Mouse (Mus musculus): Measurements from ENCODE around the gene Gnb4.

Gnb4 gene

GRCm38 (mm10) chr3:32622106-32622505 is 5.7 kb upstream of the Gnb4 start:
- ChIA-PET CTCF (no interaction called here), POLR2A (interaction anchor here in 1 of 4 experiments (0.8 to 1.3 kb wide), 4 partner anchors 8 to 48 kb away, joined by 3 to 5 read pairs (median 4); no protein-coding TSS in a partner anchor)

DNA sequence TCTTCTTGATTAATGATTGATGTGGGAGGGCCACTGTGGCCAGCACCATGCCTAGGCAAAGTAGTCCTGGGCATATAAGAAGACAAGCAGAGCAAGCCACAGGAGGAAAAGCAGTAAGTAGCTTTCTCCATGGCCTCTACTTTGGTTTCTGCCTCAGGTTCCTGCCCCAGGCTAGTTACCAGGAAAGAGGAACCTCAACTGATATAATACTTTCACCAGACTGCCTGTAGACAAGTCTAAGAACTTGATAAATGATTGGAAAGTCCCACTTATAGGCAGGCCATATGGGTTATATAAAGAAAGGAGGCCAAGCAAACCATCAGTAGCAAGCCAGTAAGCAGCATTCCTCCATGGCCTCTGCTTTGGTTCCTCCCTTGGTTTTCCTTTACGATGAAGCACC is 5.3 kb upstream of the Gnb4 start:
- ChIA-PET POLR2A (interaction anchor here in 2 of 4 experiments (1.0 to 2.0 kb wide), 4 partner anchors 8 to 48 kb away, joined by 3 to 8 read pairs (median 4); no protein-coding TSS in a partner anchor), CTCF (no interaction called here)

DNA sequence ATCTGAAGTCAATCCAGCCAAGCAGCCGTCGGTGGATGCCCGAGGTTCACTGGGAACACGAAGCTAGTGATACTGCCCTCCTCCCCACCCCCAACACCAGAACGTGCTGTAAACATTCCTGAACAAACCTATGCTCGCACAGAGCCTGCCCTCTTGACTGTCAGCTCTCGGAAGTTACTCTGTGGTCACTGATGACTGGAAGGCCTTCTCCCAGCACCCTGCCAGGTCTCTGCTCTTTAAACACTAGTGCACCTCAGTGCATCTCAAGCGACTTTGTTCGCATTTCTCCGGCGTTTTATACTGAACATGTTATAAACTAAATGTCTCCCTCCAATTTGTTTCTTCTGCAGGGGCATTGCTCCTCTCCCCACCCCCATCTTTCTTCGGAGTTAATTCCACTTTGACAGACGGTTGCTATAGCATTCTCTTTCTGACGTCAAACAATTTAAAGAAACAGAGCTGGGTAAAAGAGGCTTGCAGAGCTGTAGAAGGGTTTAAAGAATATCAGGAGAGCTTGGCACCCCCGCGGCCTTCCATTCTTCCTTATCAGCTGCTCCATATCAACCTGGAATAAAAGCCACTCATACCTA is 763 bp upstream of the Gnb4 start:
- ChIA-PET CTCF (interaction anchor here in 2 of 4 experiments (0.6 kb wide), 2 partner anchors 299 to 300 kb away, joined by 3 to 6 read pairs; no protein-coding TSS in a partner anchor), POLR2A (interaction anchor here in 3 of 4 experiments (0.5 to 2.7 kb wide), 26 partner anchors 9 to 1561 kb away, joined by 3 to 11 read pairs (median 4); partner anchors contain the start of genes Actl6a (in 1 of the 3), Mfn1 (in 1 of the 3) and Ndufb5 (in 1 of the 3))

DNA sequence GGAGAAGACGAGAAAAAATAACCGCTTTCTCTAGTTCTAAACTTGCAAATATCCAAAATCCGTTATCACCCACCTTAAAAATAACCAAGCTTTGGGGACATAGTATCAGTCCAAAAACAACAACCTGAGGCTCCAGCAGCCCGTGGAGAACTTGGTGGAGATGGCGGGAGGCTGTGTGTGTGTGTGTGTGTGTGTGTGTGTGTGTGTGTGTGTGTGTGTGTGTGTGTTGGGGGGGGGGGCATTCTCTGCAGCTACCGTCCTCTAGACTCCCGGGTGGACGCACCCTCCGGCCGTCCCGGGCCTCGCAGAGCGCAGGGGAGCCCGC is 417 bp downstream of the Gnb4 start:
- CTCF ChIA-PET, result interaction anchor here in 2 of 4 experiments (0.6 to 0.8 kb wide), 3 partner anchors 30 to 388 kb away, joined by 3 to 5 read pairs (median 4); no protein-coding TSS in a partner anchor

GRCm38 (mm10) chr3:32615376-32615775 is 1.0 kb downstream of the Gnb4 start:
- ChIA-PET POLR2A (interaction anchor here in 2 of 4 experiments (0.9 to 2.7 kb wide), 4 partner anchors 8 to 216 kb away, joined by 3 to 9 read pairs (median 5); no protein-coding TSS in a partner anchor), CTCF (interaction anchor here in 1 of 4 experiments (0.6 kb wide), 1 partner anchor 286 kb away, joined by 3 read pairs; no protein-coding TSS in a partner anchor)

More for the DNA sequence above, 417 bp downstream of the Gnb4 start:
- POLR2A ChIA-PET, result interaction anchor here in 3 of 4 experiments (0.6 to 2.7 kb wide), 17 partner anchors 9 to 1184 kb away, joined by 3 to 11 read pairs (median 4); partner anchors contain the start of genes Actl6a (in 1 of the 3), Mfn1 (in 1 of the 3) and Ttc14 (in 1 of the 3)

GRCm38 (mm10) chr3:32614786-32615185 is 1.6 kb downstream of the Gnb4 start:
- ChIA-PET CTCF (no interaction called here), POLR2A (interaction anchor here in 2 of 4 experiments (0.6 to 1.4 kb wide), 4 partner anchors 9 to 30 kb away, joined by 3 to 5 read pairs (median 4); no protein-coding TSS in a partner anchor)

GRCm38 (mm10) chr3:32611606-32612170 is 4.7 kb downstream of the Gnb4 start:
- CTCF ChIA-PET, result interaction anchor here in 3 of 4 experiments (0.6 to 1.4 kb wide), 4 partner anchors 83 to 280 kb away, joined by 3 to 5 read pairs (median 3); no protein-coding TSS in a partner anchor

GRCm38 (mm10) chr3:32610560-32610959 is 5.8 kb downstream of the Gnb4 start:
- CTCF ChIA-PET, result interaction anchor here (0.6 to 1.2 kb wide), 16 partner anchors 10 to 1124 kb away, joined by 3 to 5 read pairs (median 3); no protein-coding TSS in a partner anchor
- POLR2A ChIA-PET, result interaction anchor here in 3 of 4 experiments (0.7 to 2.6 kb wide), 11 partner anchors 10 to 126 kb away, joined by 3 to 8 read pairs (median 3); partner anchors contain the start of genes Actl6a (in 1 of the 3) and Ndufb5 (in 1 of the 3)

More at GRCm38 (mm10) chr3:32611606-32612170, 4.7 kb downstream of the Gnb4 start:
- POLR2A ChIA-PET, result interaction anchor here in 3 of 4 experiments (0.6 to 2.6 kb wide), 18 partner anchors 9 to 290 kb away, joined by 3 to 8 read pairs (median 4); partner anchors contain the start of gene Actl6a (in 1 of the 3)

DNA sequence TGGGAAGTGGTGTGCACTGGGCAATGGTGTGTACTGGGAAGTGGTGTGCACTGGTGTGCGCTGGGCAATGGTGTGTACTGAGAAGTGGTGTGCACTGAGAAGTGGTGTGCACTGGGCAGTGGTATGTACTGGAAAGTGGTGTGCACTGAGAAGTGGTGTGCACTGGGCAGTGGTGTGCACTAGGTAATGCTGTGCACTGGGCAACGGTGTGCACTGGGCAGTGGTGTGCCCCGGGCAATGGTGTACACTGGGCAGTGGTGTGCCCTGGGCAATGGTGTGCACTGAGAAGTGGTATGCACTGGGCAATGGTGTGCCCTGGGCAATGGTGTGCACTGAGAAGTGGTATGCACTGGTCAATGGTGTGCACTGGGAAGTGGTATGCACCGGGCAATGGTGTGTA is 7.2 kb downstream of the Gnb4 start:
- CTCF ChIA-PET, result no interaction called here
- POLR2A ChIA-PET, result interaction anchor here in 1 of 4 experiments (1.0 kb wide), 1 partner anchor 47 kb away, joined by 3 read pairs; no protein-coding TSS in a partner anchor

- CTCF ChIA-PET, result interaction anchor here in 2 of 4 experiments (0.6 to 1.0 kb wide), 2 partner anchors 9 to 252 kb away, joined by 3 to 5 read pairs; no protein-coding TSS in a partner anchor
- POLR2A ChIA-PET, result no interaction called here
Measured at GRCm38 (mm10) chr3:32601055-32601454, 15.3 kb downstream of the Gnb4 start.

DNA sequence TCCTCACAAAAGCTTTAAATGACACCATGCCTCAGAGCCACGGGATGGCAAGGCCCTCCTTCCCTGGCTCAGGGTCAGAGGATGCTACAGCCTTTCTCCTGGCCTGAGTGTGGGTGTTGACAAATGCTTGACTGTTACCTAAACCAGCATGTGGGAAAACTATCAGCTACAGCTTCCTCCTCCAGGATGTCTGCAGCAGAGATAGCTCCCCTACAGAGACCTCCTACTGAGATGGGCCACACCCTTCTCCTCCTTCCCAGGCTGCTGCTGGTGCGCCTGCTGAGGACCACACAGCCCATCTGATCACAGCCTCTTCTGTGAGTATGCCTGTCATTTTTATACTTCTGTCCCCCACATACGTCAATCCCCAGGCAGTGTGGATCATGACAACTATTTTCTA is 17.1 kb downstream of the Gnb4 start:
- ChIA-PET POLR2A (interaction anchor here in 2 of 4 experiments (0.9 to 1.1 kb wide), 3 partner anchors 25 to 235 kb away, joined by 3 read pairs; no protein-coding TSS in a partner anchor), CTCF (interaction anchor here in 3 of 4 experiments (0.6 to 0.9 kb wide), 4 partner anchors 11 to 219 kb away, joined by 3 to 5 read pairs (median 4); no protein-coding TSS in a partner anchor)

DNA sequence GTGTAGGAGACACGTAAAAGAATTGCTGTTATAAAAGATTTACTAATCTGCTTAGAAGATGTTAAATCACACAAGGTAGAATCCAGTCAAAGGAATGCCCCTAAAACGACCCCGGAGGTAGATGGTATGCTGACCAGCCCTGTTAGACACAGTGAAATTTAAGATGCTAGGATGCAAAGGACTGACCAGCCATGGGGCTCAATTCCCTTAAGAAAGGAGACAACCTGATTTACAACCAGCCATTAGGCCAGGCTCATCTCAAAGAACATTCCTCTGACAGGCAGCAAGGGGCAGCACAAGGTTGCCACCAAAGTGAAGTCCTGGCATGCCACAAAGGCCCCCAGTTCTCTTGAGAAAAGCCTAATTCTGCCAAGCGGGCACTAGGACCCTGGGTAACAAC is 21.3 kb downstream of the Gnb4 start:
- POLR2A ChIA-PET, result interaction anchor here in 1 of 4 experiments (0.8 kb wide), 1 partner anchor 26 kb away, joined by 5 read pairs; no protein-coding TSS in a partner anchor
- CTCF ChIA-PET, result no interaction called here

GRCm38 (mm10) chr3:32586274-32586673 is 30.1 kb downstream of the Gnb4 start:
- POLR2A ChIA-PET, result interaction anchor here in 2 of 4 experiments (0.8 to 1.1 kb wide), 2 partner anchors 9 to 44 kb away, joined by 4 to 5 read pairs; no protein-coding TSS in a partner anchor

GRCm38 (mm10) chr3:32583489-32583888 is 32.9 kb downstream of the Gnb4 start:
- ChIA-PET CTCF (no interaction called here), POLR2A (interaction anchor here in 2 of 4 experiments (0.6 to 1.2 kb wide), 3 partner anchors 10 to 518 kb away, joined by 3 read pairs; no protein-coding TSS in a partner anchor)

More at GRCm38 (mm10) chr3:32586274-32586673, 30.1 kb downstream of the Gnb4 start:
- CTCF ChIA-PET, result interaction anchor here in 2 of 4 experiments (0.5 to 0.9 kb wide), 3 partner anchors 78 to 232 kb away, joined by 3 to 6 read pairs (median 4); no protein-coding TSS in a partner anchor

DNA sequence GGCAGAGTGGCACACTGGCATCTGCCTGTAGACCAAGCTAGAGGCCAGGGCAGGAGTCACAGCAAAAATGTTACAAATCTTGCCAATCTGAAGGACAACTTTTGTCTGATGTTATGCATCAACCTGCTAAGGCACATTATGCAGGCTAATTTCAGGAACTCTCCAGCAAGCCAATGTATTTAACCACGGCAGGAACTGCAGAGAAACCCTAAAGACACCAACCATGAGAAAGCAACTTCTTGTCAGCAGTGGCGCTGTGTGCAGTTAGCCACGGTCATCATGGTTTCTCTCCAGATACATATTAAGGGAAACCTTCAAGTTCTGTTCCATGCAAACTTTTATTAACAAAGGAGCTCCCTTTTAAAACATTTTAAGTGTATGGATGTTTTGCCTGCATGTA is 34.5 kb downstream of the Gnb4 start:
- ChIA-PET POLR2A (no interaction called here), CTCF (no interaction called here)

- ChIA-PET POLR2A (interaction anchor here in 2 of 4 experiments (1.4 to 1.5 kb wide), 2 partner anchors 9 to 51 kb away, joined by 4 to 5 read pairs; partner anchors contain the start of gene Mfn1 (in 1 of the 2)), CTCF (no interaction called here)
Measured at GRCm38 (mm10) chr3:32580738-32581137, 35.6 kb downstream of the Gnb4 start.

DNA sequence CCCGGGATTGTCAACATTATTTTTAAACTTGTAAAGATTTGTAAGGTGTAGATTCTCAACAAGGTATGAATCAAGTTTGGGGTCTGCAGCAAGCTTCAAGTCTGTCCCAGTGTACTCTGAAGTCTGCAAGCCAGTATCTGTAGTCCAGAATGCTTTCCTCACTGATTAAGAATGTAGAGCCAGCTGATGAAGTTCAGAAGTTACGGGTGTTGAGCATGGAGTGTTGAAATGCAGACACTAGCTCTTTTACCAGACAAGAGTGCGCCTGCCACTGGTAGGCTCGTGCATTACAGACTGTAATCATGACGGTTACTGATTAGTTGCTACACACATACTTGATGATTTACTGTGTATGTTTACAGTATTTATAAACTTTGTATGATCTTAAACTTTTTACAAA is 37.6 kb downstream of the Gnb4 start:
- CTCF ChIA-PET, result no interaction called here
- POLR2A ChIA-PET, result interaction anchor here in 3 of 4 experiments (0.5 to 1.3 kb wide), 4 partner anchors 10 to 56 kb away, joined by 3 to 8 read pairs (median 4); no protein-coding TSS in a partner anchor

- CTCF ChIA-PET, result interaction anchor here in 1 of 4 experiments (0.6 kb wide), 1 partner anchor 46 kb away, joined by 3 read pairs; the partner anchor contains the start of gene Mfn1
- POLR2A ChIA-PET, result interaction anchor here in 1 of 4 experiments (1.2 kb wide), 1 partner anchor 132 kb away, joined by 3 read pairs; no protein-coding TSS in a partner anchor
Measured at GRCm38 (mm10) chr3:32575151-32575550, 41.2 kb downstream of the Gnb4 start.
